12 mouse cellular contexts compared by ENCODE assay signal in the genomic region with DNA sequence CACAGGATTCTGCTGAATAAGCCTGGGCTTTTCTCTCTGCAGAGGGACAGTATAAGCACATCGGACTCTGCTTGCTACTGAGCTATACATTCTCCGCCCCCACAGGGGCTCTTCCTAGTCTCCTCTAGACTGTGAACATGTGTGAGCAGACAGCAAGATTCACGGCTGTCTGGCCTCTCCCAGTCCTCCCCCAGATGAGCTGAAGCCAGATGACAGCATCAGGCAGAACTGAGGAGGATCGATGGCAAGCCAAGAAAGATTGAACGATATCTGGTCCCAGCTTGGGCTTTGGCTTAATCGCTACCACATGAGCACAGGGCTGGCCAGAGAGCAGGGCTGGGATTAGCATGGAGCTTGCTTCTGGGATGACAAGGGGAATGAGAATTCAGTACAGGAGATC.
DNase-seq lines count a peak whose midpoint lies in the region; ATAC-seq and TF ChIP-seq lines count a peak whose summit lies in the region.
"Had no signal": no experiment of that assay in that cellular context is flagged by ENCODE, and none has a peak within 500 bp of the region (broad histone marks: within the 10 kb centered on the region; RNA-seq: fewer than 3 reads in every experiment).

No protein-coding gene starts in this region.

- H3K4me1 ChIP-seq in heart, adult 2 months (ENCODE audit: control insufficient read depth, insufficient read depth, low read length), result peaks cover 17% of the 10 kb centered on the region
- H3K4me1 ChIP-seq in heart, embryonic 11.5 days (ENCODE audit: control insufficient read depth, insufficient read depth, low read length), result peaks cover 20% of the 10 kb centered on the region; the same call in 1 of the 2 replicates
- peaks cover 35% of the 10 kb centered on the region for H3K4me1 ChIP-seq in embryonic facial prominence, embryonic 13.5 days
- H3K4me1 ChIP-seq in heart, embryonic 16.5 days (ENCODE audit: control insufficient read depth, insufficient read depth, low read length), result peaks cover 5% of the 10 kb centered on the region; the same call in 1 of the 2 replicates
- no peaks in the 10 kb centered on the region for H3K4me1 ChIP-seq in midbrain, embryonic 15.5 days

- no peak overlapping the region for H3K4me2 ChIP-seq in heart, embryonic 11.5 days
- H3K4me2 ChIP-seq in embryonic facial prominence, embryonic 13.5 days, result no peak overlapping the region
- no peak overlapping the region for H3K4me2 ChIP-seq in heart, embryonic 16.5 days (ENCODE audit: low read depth, low read length)
- H3K4me2 ChIP-seq in midbrain, embryonic 15.5 days, result no peak overlapping the region
- H3K4me2 ChIP-seq: embryonic facial prominence, embryonic 12.5 days; lung, embryonic 15.5 days had no signal

- H3K27ac ChIP-seq in heart, adult 2 months, result no peak overlapping the region
- H3K27ac ChIP-seq in heart, embryonic 11.5 days (ENCODE audit: low read depth, low read length), result no peak overlapping the region
- H3K27ac ChIP-seq in embryonic facial prominence, embryonic 13.5 days, result no peak overlapping the region; the same call in 1 of the 2 replicates
- H3K27ac ChIP-seq in heart, embryonic 16.5 days (ENCODE audit: low read length), result no peak overlapping the region
- H3K27ac ChIP-seq in midbrain, embryonic 15.5 days, result no peak overlapping the region
- H3K27ac ChIP-seq: embryonic facial prominence, embryonic 12.5 days; lung, embryonic 15.5 days had no signal

- no peak for TF ChIP-seq EP300 in heart, adult 2 months (IDR thresholded peaks at IDR 0.05; ENCODE audit: insufficient read depth, low read depth, low read length)

- H3K4me3 ChIP-seq in heart, adult 2 months, result no peak overlapping the region
- H3K4me3 ChIP-seq in heart, embryonic 11.5 days (ENCODE audit: low read depth, low read length), result no peak overlapping the region
- H3K4me3 ChIP-seq in embryonic facial prominence, embryonic 13.5 days, result no peak overlapping the region
- no peak overlapping the region for H3K4me3 ChIP-seq in heart, embryonic 16.5 days (ENCODE audit: low read length)
- no peak overlapping the region for H3K4me3 ChIP-seq in midbrain, embryonic 15.5 days
- H3K4me3 ChIP-seq: embryonic facial prominence, embryonic 12.5 days; lung, embryonic 15.5 days had no signal

- 0 out of 2 replicates have a peak, but pooled peaks cover 3% of the 10 kb centered on the region for H3K36me3 ChIP-seq in heart, adult 2 months (ENCODE audit: control insufficient read depth, insufficient read depth, low read length)
- no peaks in the 10 kb centered on the region for H3K36me3 ChIP-seq in heart, embryonic 11.5 days (ENCODE audit: control insufficient read depth, insufficient read depth, low read length)
- no peaks in the 10 kb centered on the region for H3K36me3 ChIP-seq in embryonic facial prominence, embryonic 13.5 days
- no peaks in the 10 kb centered on the region for H3K36me3 ChIP-seq in heart, embryonic 16.5 days (ENCODE audit: control insufficient read depth, insufficient read depth)
- no peaks in the 10 kb centered on the region for H3K36me3 ChIP-seq in midbrain, embryonic 15.5 days (replicated peaks)
- H3K36me3 ChIP-seq: embryonic facial prominence, embryonic 12.5 days; lung, embryonic 15.5 days had no signal

- H3K79me2 ChIP-seq in heart, adult 2 months (replicated peaks; ENCODE audit: control insufficient read depth, insufficient read depth, low read length), result no peaks in the 10 kb centered on the region

- TF ChIP-seq POLR2A in heart, adult 2 months (IDR thresholded peaks at IDR 0.05; ENCODE audit: insufficient read depth, low read depth, low read length), result no peak

- DNase-seq in heart, adult 2 months, result peak; percentile 30 to 35
- DNase-seq in 3T3-L1 (ENCODE audit: low read depth, low spot score), result peak; percentile 58
- no peak for DNase-seq in lung, postnatal 14 days
- DNase-seq: kidney, adult 18-20 months; right cerebral cortex, adult 18-20 months had no signal

- ATAC-seq in heart, embryonic 11.5 days (replicated peaks; ENCODE audit: insufficient number of reproducible peaks, low FRiP score, low TSS enrichment), result no peak; the same call in 1 of the 2 replicates
- ATAC-seq in embryonic facial prominence, embryonic 13.5 days (ENCODE audit: insufficient number of reproducible peaks, insufficient read depth, low FRiP score, low TSS enrichment, low read depth), result no peak
- peak; percentile 41; the same call in 1 of the 2 replicates for ATAC-seq in heart, embryonic 16.5 days (replicated peaks; ENCODE audit: extremely low read depth, insufficient read depth, low FRiP score)
- ATAC-seq in midbrain, embryonic 15.5 days (replicated peaks), result no peak
- ATAC-seq in CD4-positive, CD25-positive, alpha-beta regulatory T cell, adult 4 months, result no peak

- 69% methylated on average over 6 of the region's 6 CpGs for WGBS in heart, adult 2 months
- WGBS in heart, embryonic 11.5 days (ENCODE audit: insufficient replicate concordance), result 51% methylated on average over 6 of the region's 6 CpGs
- WGBS in embryonic facial prominence, embryonic 13.5 days, result 26% methylated on average over 6 of the region's 6 CpGs
- WGBS in heart, embryonic 16.5 days, result 59% methylated on average over 6 of the region's 6 CpGs
- WGBS in midbrain, embryonic 15.5 days, result 80% methylated on average over 6 of the region's 6 CpGs

- intact Hi-C loops in heart, adult 2 months (cut with DNase I), result no loop called here

- H3K9me3 ChIP-seq in heart, embryonic 11.5 days (replicated peaks; ENCODE audit: control insufficient read depth, low read length), result no peaks in the 10 kb centered on the region
- no peaks in the 10 kb centered on the region for H3K9me3 ChIP-seq in embryonic facial prominence, embryonic 13.5 days
- H3K9me3 ChIP-seq in heart, embryonic 16.5 days (replicated peaks; ENCODE audit: control insufficient read depth, low read length), result no peaks in the 10 kb centered on the region
- no peaks in the 10 kb centered on the region for H3K9me3 ChIP-seq in midbrain, embryonic 15.5 days
- H3K9me3 ChIP-seq: embryonic facial prominence, embryonic 12.5 days; lung, embryonic 15.5 days had no signal

- no peaks in the 10 kb centered on the region for H3K27me3 ChIP-seq in heart, adult 2 months (ENCODE audit: control insufficient read depth, insufficient read depth, low read length)
- H3K27me3 ChIP-seq in heart, embryonic 11.5 days (ENCODE audit: control insufficient read depth, insufficient read depth, low read length), result no peaks in the 10 kb centered on the region
- no peaks in the 10 kb centered on the region for H3K27me3 ChIP-seq in embryonic facial prominence, embryonic 13.5 days
- no peaks in the 10 kb centered on the region for H3K27me3 ChIP-seq in heart, embryonic 16.5 days (ENCODE audit: control insufficient read depth, insufficient read depth, low read length)
- no peaks in the 10 kb centered on the region for H3K27me3 ChIP-seq in midbrain, embryonic 15.5 days (replicated peaks)
- H3K27me3 ChIP-seq: embryonic facial prominence, embryonic 12.5 days; lung, embryonic 15.5 days had no signal

- no peak for TF ChIP-seq CTCF in heart, adult 2 months (IDR thresholded peaks at IDR 0.05)

- no peak overlapping the region for H3K9ac ChIP-seq in heart, adult 2 months (ENCODE audit: low read depth, low read length)
- no peak overlapping the region for H3K9ac ChIP-seq in heart, embryonic 11.5 days (ENCODE audit: low read depth, low read length)
- 0 out of 2 replicates have a peak overlapping the region, but pooled peaks have one; percentile 21 for H3K9ac ChIP-seq in embryonic facial prominence, embryonic 13.5 days
- no peak overlapping the region for H3K9ac ChIP-seq in heart, embryonic 16.5 days (ENCODE audit: low read length)
- no peak overlapping the region for H3K9ac ChIP-seq in midbrain, embryonic 15.5 days
- H3K9ac ChIP-seq: embryonic facial prominence, embryonic 12.5 days; lung, embryonic 15.5 days had no signal
